Mouse (Mus musculus) embryonic facial prominence, embryonic 10.5 days (tissue): ENCODE data around the gene Cenpf. TPM values are rescaled to one million over a fixed set of nuclear protein-coding genes. Genes with fewer than 3 reads are reported as not detected.

Experiments
- DNase-seq: peaks from one replicate; pipeline ENCODE4 v3.0.0-alpha.2; 2017; ENCODE audit warnings: low spot score
- H3K27ac ChIP-seq: fragments of 300-500 bp; sonication (generic); replicated peaks from 2 replicates; pipeline ENCODE4 v1.5.1; 2016; ENCODE audit warnings: mild to moderate bottlenecking
- H3K27me3 ChIP-seq: fragments of 300-500 bp; sonication (generic); replicated peaks from 2 replicates; pipeline ENCODE4 v1.6.1; 2016; ENCODE audit warnings: low read depth, mild to moderate bottlenecking; ENCODE audit not compliant: poor library complexity, severe bottlenecking
- H3K36me3 ChIP-seq: fragments of 300-500 bp; sonication (generic); replicated peaks from 2 replicates; pipeline ENCODE4 v1.6.1; 2016; ENCODE audit warnings: mild to moderate bottlenecking, moderate library complexity
- H3K4me1 ChIP-seq: fragments of 300-500 bp; sonication (generic); 2 replicates; pipeline ENCODE4 v1.6.1; 2016
- H3K4me3 ChIP-seq: fragments of 300-500 bp; sonication (generic); 2 replicates; pipeline ENCODE4 v1.5.1; 2016; ENCODE audit warnings: mild to moderate bottlenecking, moderate library complexity
- H3K9me3 ChIP-seq: fragments of 300-500 bp; sonication (generic); 2 replicates; pipeline ENCODE4 v1.6.1; 2016; ENCODE audit warnings: mild to moderate bottlenecking
- WGBS: fragments of 180-500 bp; shearing (Covaris S2); methylation state at CpG from one replicate; pipeline ENCODE4 v1.1.7; 2016; 5-methylcytosine and 5-hydroxymethylcytosine counted together
- polyA plus RNA-seq: library from polyadenylated mRNA; unstranded; fragments of >200 nt; fragmentation: Nextera tagmentation; extraction: Ambion mirVana; gene quantifications from 2 replicates; pipeline ENCODE4 v1.2.1, GENCODE M21; 2016

Cenpf gene
- polyA plus RNA-seq, 1 experiment from 2014 or later, result 108 TPM

- H3K36me3 ChIP-seq, result peaks cover 26% of the 10 kb centered on the region
- no peaks in the 10 kb centered on the region for H3K27me3 ChIP-seq
- no peak for DNase-seq
- H3K27ac ChIP-seq, result peak overlapping the region; percentile 91
- H3K4me3 ChIP-seq, result peak overlapping the region; percentile 77
- peaks cover 40% of the 10 kb centered on the region for H3K4me1 ChIP-seq
- 1% methylated on average over 15 of the region's 15 CpGs for WGBS
- no peaks in the 10 kb centered on the region for H3K9me3 ChIP-seq
These were observed 483 bp upstream of the Cenpf start for GRCm38 (mm10) chr1:189688388-189688750.

GRCm38 (mm10) chr1:189686025-189686424, 1.9 kb downstream of the Cenpf start:
- H3K36me3 ChIP-seq, result peaks cover 50% of the 10 kb centered on the region
- peak overlapping the region; percentile 77 for H3K4me3 ChIP-seq

GRCm38 (mm10) chr1:189684786-189685415, 3.0 kb downstream of the Cenpf start:
- DNase-seq, result no peak
- Histone ChIP-seq H3K9me3 (no peaks in the 10 kb centered on the region), H3K27ac (no peak overlapping the region), H3K4me3 (no peak overlapping the region), H3K4me1 (peaks cover 31% of the 10 kb centered on the region), H3K27me3 (no peaks in the 10 kb centered on the region), H3K36me3 (peaks cover 61% of the 10 kb centered on the region)
- 94% methylated on average over 9 of the region's 9 CpGs for WGBS

More at GRCm38 (mm10) chr1:189686025-189686424, 1.9 kb downstream of the Cenpf start:
- Histone ChIP-seq H3K9me3 (no peaks in the 10 kb centered on the region), H3K27me3 (no peaks in the 10 kb centered on the region), H3K27ac (no peak overlapping the region), H3K4me1 (peaks cover 37% of the 10 kb centered on the region)
- no peak for DNase-seq
- WGBS, result 89% methylated on average over 6 of the region's 6 CpGs

GRCm38 (mm10) chr1:189679555-189679954, 8.3 kb downstream of the Cenpf start:
- H3K4me1 ChIP-seq, result no peaks in the 10 kb centered on the region
- H3K9me3 ChIP-seq, result no peaks in the 10 kb centered on the region
- H3K27me3 ChIP-seq, result no peaks in the 10 kb centered on the region
- H3K36me3 ChIP-seq, result peaks cover 96% of the 10 kb centered on the region
- H3K4me3 ChIP-seq, result no peak overlapping the region
- no peak for DNase-seq
- 95% methylated on average over 3 of the region's 3 CpGs for WGBS
- no peak overlapping the region for H3K27ac ChIP-seq

GRCm38 (mm10) chr1:189675953-189676352, 11.9 kb downstream of the Cenpf start:
- H3K4me1 ChIP-seq, result no peaks in the 10 kb centered on the region
- H3K9me3 ChIP-seq, result no peaks in the 10 kb centered on the region
- H3K27me3 ChIP-seq, result no peaks in the 10 kb centered on the region
- peaks cover 96% of the 10 kb centered on the region for H3K36me3 ChIP-seq
- DNase-seq, result no peak
- 93% methylated on average over 4 of the region's 4 CpGs for WGBS
- no peak overlapping the region for H3K4me3 ChIP-seq
- no peak overlapping the region for H3K27ac ChIP-seq

GRCm38 (mm10) chr1:189675421-189675820, 12.5 kb downstream of the Cenpf start:
- Histone ChIP-seq H3K27me3 (no peaks in the 10 kb centered on the region), H3K36me3 (peaks cover 96% of the 10 kb centered on the region), H3K4me1 (no peaks in the 10 kb centered on the region), H3K4me3 (no peak overlapping the region), H3K27ac (no peak overlapping the region), H3K9me3 (no peaks in the 10 kb centered on the region)
- 93% methylated on average over 1 of the region's 1 CpGs for WGBS
- DNase-seq, result no peak

- Histone ChIP-seq H3K9me3 (no peaks in the 10 kb centered on the region), H3K4me1 (no peaks in the 10 kb centered on the region), H3K36me3 (peaks cover 91% of the 10 kb centered on the region), H3K27ac (no peak overlapping the region), H3K27me3 (no peaks in the 10 kb centered on the region), H3K4me3 (no peak overlapping the region)
- WGBS, result 91% methylated on average over 3 of the region's 3 CpGs
- DNase-seq, result no peak
These were observed 21.9 kb downstream of the Cenpf start for GRCm38 (mm10) chr1:189665966-189666365.

- DNase-seq, result no peak
- H3K4me3 ChIP-seq, result no peak overlapping the region
- no peaks in the 10 kb centered on the region for H3K9me3 ChIP-seq
- H3K27ac ChIP-seq, result no peak overlapping the region
- WGBS, result 79% methylated on average over 4 of the region's 4 CpGs
- H3K36me3 ChIP-seq, result peaks cover 87% of the 10 kb centered on the region
- H3K27me3 ChIP-seq, result no peaks in the 10 kb centered on the region
- no peaks in the 10 kb centered on the region for H3K4me1 ChIP-seq
These were observed 23.1 kb downstream of the Cenpf start for GRCm38 (mm10) chr1:189664873-189665144.

GRCm38 (mm10) chr1:189664061-189664872, 23.6 kb downstream of the Cenpf start:
- Histone ChIP-seq H3K36me3 (peaks cover 87% of the 10 kb centered on the region), H3K9me3 (no peaks in the 10 kb centered on the region), H3K4me3 (no peak overlapping the region), H3K27ac (no peak overlapping the region), H3K4me1 (no peaks in the 10 kb centered on the region), H3K27me3 (no peaks in the 10 kb centered on the region)
- no peak for DNase-seq
- 84% methylated on average over 10 of the region's 10 CpGs for WGBS

- no peaks in the 10 kb centered on the region for H3K4me1 ChIP-seq
- DNase-seq, result no peak
- WGBS, result 86% methylated on average over 1 of the region's 1 CpGs
- peaks cover 87% of the 10 kb centered on the region for H3K36me3 ChIP-seq
- H3K4me3 ChIP-seq, result no peak overlapping the region
- H3K27me3 ChIP-seq, result no peaks in the 10 kb centered on the region
- no peaks in the 10 kb centered on the region for H3K9me3 ChIP-seq
- no peak overlapping the region for H3K27ac ChIP-seq
These were observed 24.4 kb downstream of the Cenpf start for GRCm38 (mm10) chr1:189663437-189663836.

GRCm38 (mm10) chr1:189661856-189662255, 26.0 kb downstream of the Cenpf start:
- Histone ChIP-seq H3K27ac (no peak overlapping the region), H3K36me3 (peaks cover 87% of the 10 kb centered on the region), H3K9me3 (no peaks in the 10 kb centered on the region), H3K4me1 (no peaks in the 10 kb centered on the region), H3K27me3 (no peaks in the 10 kb centered on the region), H3K4me3 (no peak overlapping the region)
- no peak for DNase-seq

GRCm38 (mm10) chr1:189657406-189657805, 30.5 kb downstream of the Cenpf start:
- WGBS, result 91% methylated on average over 8 of the region's 8 CpGs
- no peaks in the 10 kb centered on the region for H3K27me3 ChIP-seq
- H3K27ac ChIP-seq, result no peak overlapping the region
- H3K36me3 ChIP-seq, result peaks cover 93% of the 10 kb centered on the region
- no peak for DNase-seq
- no peaks in the 10 kb centered on the region for H3K4me1 ChIP-seq
- no peaks in the 10 kb centered on the region for H3K9me3 ChIP-seq
- no peak overlapping the region for H3K4me3 ChIP-seq

- Histone ChIP-seq H3K4me1 (no peaks in the 10 kb centered on the region), H3K36me3 (peaks cover 100% of the 10 kb centered on the region), H3K9me3 (no peaks in the 10 kb centered on the region), H3K4me3 (no peak overlapping the region), H3K27me3 (no peaks in the 10 kb centered on the region), H3K27ac (no peak overlapping the region)
- no peak for DNase-seq
- WGBS, result 85% methylated on average over 3 of the region's 3 CpGs
These were observed 34.1 kb downstream of the Cenpf start for GRCm38 (mm10) chr1:189653746-189654145.
